Comparison of ENCODE assay signal across 9 mouse cellular contexts in genomic region chr10:96722491-96722890, GRCm38 (mm10).
DNase-seq lines count a peak whose midpoint lies in the region; ATAC-seq and TF ChIP-seq lines count a peak whose summit lies in the region.
"Had no signal": no experiment of that assay in that cellular context is flagged by ENCODE, and none has a peak within 500 bp of the region (broad histone marks: within the 10 kb centered on the region; RNA-seq: fewer than 3 reads in every experiment).

No protein-coding gene starts in this region.

- no peak overlapping the region for H3K27ac ChIP-seq in intestine, postnatal 0 days (ENCODE audit: low read depth, low read length)
- no peak overlapping the region for H3K27ac ChIP-seq in liver, postnatal 0 days (ENCODE audit: low read depth)
- H3K27ac ChIP-seq in neural tube, embryonic 15.5 days (replicated peaks): peak overlapping the region; percentile 28; the same call in 1 of the 2 replicates
- H3K27ac ChIP-seq: macrophage had no signal

- 8% methylated on average over 9 of the region's 9 CpGs for WGBS in intestine, postnatal 0 days
- WGBS in liver, postnatal 0 days (ENCODE audit: insufficient replicate concordance): 18% methylated on average over 9 of the region's 9 CpGs
- WGBS in neural tube, embryonic 15.5 days: 23% methylated on average over 9 of the region's 9 CpGs

- no peak for TF ChIP-seq CTCF in intestine, postnatal 0 days (IDR thresholded peaks at IDR 0.05; ENCODE audit: low read depth)
- TF ChIP-seq CTCF in liver, postnatal 0 days (IDR thresholded peaks at IDR 0.05; ENCODE audit: low read depth): no peak

- peak overlapping the region; percentile 32; the same call in 1 of the 2 replicates for H3K4me2 ChIP-seq in intestine, postnatal 0 days (replicated peaks; ENCODE audit: low read depth)
- no peak overlapping the region for H3K4me2 ChIP-seq in liver, postnatal 0 days (ENCODE audit: low read depth, low read length)
- H3K4me2 ChIP-seq in neural tube, embryonic 15.5 days: no peak overlapping the region

- H3K4me3 ChIP-seq in intestine, postnatal 0 days (ENCODE audit: low read depth, low read length): no peak overlapping the region
- no peak overlapping the region for H3K4me3 ChIP-seq in liver, postnatal 0 days (ENCODE audit: low read depth, low read length)
- H3K4me3 ChIP-seq in neural tube, embryonic 15.5 days (replicated peaks): no peak overlapping the region

- H3K9ac ChIP-seq in intestine, postnatal 0 days (ENCODE audit: low read depth, low read length): no peak overlapping the region
- no peak overlapping the region for H3K9ac ChIP-seq in liver, postnatal 0 days (replicated peaks)
- H3K9ac ChIP-seq in neural tube, embryonic 15.5 days (replicated peaks): no peak overlapping the region

- no peaks in the 10 kb centered on the region for H3K9me3 ChIP-seq in intestine, postnatal 0 days (ENCODE audit: control insufficient read depth)
- H3K9me3 ChIP-seq in liver, postnatal 0 days (ENCODE audit: low read length): no peaks in the 10 kb centered on the region
- no peaks in the 10 kb centered on the region for H3K9me3 ChIP-seq in neural tube, embryonic 15.5 days (replicated peaks)

- no peak for TF ChIP-seq EP300 in liver, postnatal 0 days (IDR thresholded peaks at IDR 0.05; ENCODE audit: low read depth)

- peak; percentile 91 for ATAC-seq in intestine, postnatal 0 days
- ATAC-seq in liver, postnatal 0 days: peak; percentile 91
- peak; percentile 89 for ATAC-seq in neural tube, embryonic 15.5 days (ENCODE audit: low FRiP score)

- no peaks in the 10 kb centered on the region for H3K36me3 ChIP-seq in intestine, postnatal 0 days (ENCODE audit: control insufficient read depth, insufficient read depth)
- no peaks in the 10 kb centered on the region for H3K36me3 ChIP-seq in liver, postnatal 0 days (replicated peaks; ENCODE audit: insufficient read depth, low read length)
- no peaks in the 10 kb centered on the region for H3K36me3 ChIP-seq in neural tube, embryonic 15.5 days

- peak; percentile 36 for DNase-seq in adrenal gland, adult 2 months
- DNase-seq in adrenal gland, adult 8-10 months: no peak
- peak; percentile 65 to 68 for DNase-seq in cerebellum, postnatal 25 days
- DNase-seq in heart, adult 18-20 months: peak; percentile 26 to 35
- DNase-seq in liver, postnatal 0 days: peak; percentile 70
- peak; percentile 90 for DNase-seq in yolk sac, embryonic 10.5 days (ENCODE audit: low spot score)

- no peaks in the 10 kb centered on the region for H3K27me3 ChIP-seq in intestine, postnatal 0 days (replicated peaks; ENCODE audit: control insufficient read depth, insufficient read depth, low read length)
- H3K27me3 ChIP-seq in liver, postnatal 0 days (ENCODE audit: insufficient read depth, low read length): no peaks in the 10 kb centered on the region
- no peaks in the 10 kb centered on the region for H3K27me3 ChIP-seq in neural tube, embryonic 15.5 days (replicated peaks)

- peaks cover 7% of the 10 kb centered on the region; the same call in 1 of the 2 replicates for H3K4me1 ChIP-seq in intestine, postnatal 0 days (replicated peaks; ENCODE audit: control insufficient read depth, insufficient read depth, low read length)
- H3K4me1 ChIP-seq in liver, postnatal 0 days (ENCODE audit: insufficient read depth): 0 out of 2 replicates have a peak, but pooled peaks cover 3% of the 10 kb centered on the region
- H3K4me1 ChIP-seq in neural tube, embryonic 15.5 days: peaks cover 11% of the 10 kb centered on the region
